Mouse (Mus musculus) liver, adult 2 months (tissue): ENCODE results near the gene Ccdc62. TPM values are rescaled to one million over a fixed set of nuclear protein-coding genes. Genes with fewer than 3 reads are reported as not detected.
A peak's percentile ranks its signal among the peaks of the same experiment; 100 is the strongest.

ENCODE experiments used
- DNase-seq: peaks from one replicate; pipeline ENCODE4 v3.0.0-alpha.2; 2011; ENCODE audit warnings: low read depth, low spot score; ENCODE audit errors: extremely low read depth
- H3K27ac ChIP-seq: fragments of 200-500 bp; replicated peaks from 2 replicates; pipeline ENCODE4 v1.5.1; 2012; ENCODE audit warnings: low read depth, mild to moderate bottlenecking, control low read depth, inconsistent platforms, low read length; ENCODE audit not compliant: insufficient read depth
- H3K27me3 ChIP-seq: fragments of 200-500 bp; 2 replicates; pipeline ENCODE4 v1.6.1; 2012; ENCODE audit warnings: mild to moderate bottlenecking, moderate library complexity, low read length, inconsistent platforms; ENCODE audit not compliant: control insufficient read depth, insufficient read depth
- H3K36me3 ChIP-seq: fragments of 200-500 bp; 2 replicates; pipeline ENCODE4 v1.6.1; 2012; ENCODE audit warnings: low read length, inconsistent platforms; ENCODE audit not compliant: control insufficient read depth, insufficient read depth
- H3K4me1 ChIP-seq: fragments of 200-500 bp; 2 replicates; pipeline ENCODE4 v1.6.1; 2011; ENCODE audit warnings: low read length; ENCODE audit not compliant: control insufficient read depth, insufficient read depth
- H3K4me3 ChIP-seq: fragments of 200-500 bp; 2 replicates; pipeline ENCODE4 v1.5.1; 2011; ENCODE audit warnings: low read depth, mild to moderate bottlenecking, control low read depth, low read length, moderate library complexity; ENCODE audit not compliant: insufficient read depth
- H3K79me2 ChIP-seq: fragments of 200-500 bp; 2 replicates; pipeline ENCODE4 v1.6.1; 2012; ENCODE audit warnings: inconsistent platforms, mild to moderate bottlenecking, low read length, moderate library complexity; ENCODE audit not compliant: control insufficient read depth, insufficient read depth
- H3K9ac ChIP-seq: fragments of 200-500 bp; 2 replicates; pipeline ENCODE4 v1.6.1; 2012; ENCODE audit warnings: low read depth, mild to moderate bottlenecking, control low read depth, inconsistent platforms, low read length
- CTCF ChIP-seq: fragments of 200-500 bp; IDR thresholded peaks from 2 replicates; pipeline ENCODE4 v1.5.1; 2011; ENCODE audit warnings: low read depth, low read length, control low read depth
- POLR2A ChIP-seq: fragments of 200-500 bp; IDR thresholded peaks from 2 replicates; pipeline ENCODE4 v1.6.1; 2011; ENCODE audit warnings: low read length, control low read depth; ENCODE audit not compliant: insufficient read depth; ENCODE audit errors: extremely low read depth
- WGBS: fragments of 180-500 bp; shearing (Covaris S2); methylation state at CpG from one replicate; pipeline ENCODE4 v1.1.7; 2018; 5-methylcytosine and 5-hydroxymethylcytosine counted together
- polyA plus RNA-seq: library from polyadenylated mRNA; depleted of rRNA; stranded (reverse); fragments of >200 nt; gene quantifications from 2 replicates; pipeline ENCODE4 v1.2.3, GENCODE M21; 2012
- total RNA-seq: library from RNA; depleted of rRNA; stranded (reverse); fragments of >200 nt; gene quantifications from 2 replicates; pipeline ENCODE4 v1.2.3, GENCODE M21; 2014

Gene Ccdc62
- total and polyA plus RNA-seq, 2 experiments: 2.1 to 3.2 TPM

- H3K36me3 ChIP-seq: no peaks in the 10 kb centered on the region
- H3K4me3 ChIP-seq: no peak overlapping the region
- H3K27me3 ChIP-seq: no peaks in the 10 kb centered on the region
- 11% methylated on average over 6 of the region's 6 CpGs for whole genome bisulfite sequencing
- DNase-seq: peak; percentile 70
- peaks cover 37% of the 10 kb centered on the region for H3K4me1 ChIP-seq
- peaks cover 8% of the 10 kb centered on the region; the same call in 1 of the 2 replicates for H3K79me2 ChIP-seq
- H3K9ac ChIP-seq: peak overlapping the region; percentile 32
- TF ChIP-seq CTCF: no peak
- no peak for TF ChIP-seq POLR2A
- peak overlapping the region; percentile 71 for H3K27ac ChIP-seq
Measured at GRCm38 (mm10) chr5:123975668-123976180, 45.2 kb downstream of the Ccdc62 start.

- H3K27me3 ChIP-seq: no peaks in the 10 kb centered on the region
- H3K36me3 ChIP-seq: no peaks in the 10 kb centered on the region
- H3K4me3 ChIP-seq: no peak overlapping the region
- peaks cover 15% of the 10 kb centered on the region; the same call in 1 of the 2 replicates for H3K79me2 ChIP-seq
- no peak for TF ChIP-seq POLR2A
- no peak for TF ChIP-seq CTCF
- peak; percentile 92 for DNase-seq
- H3K27ac ChIP-seq: peak overlapping the region; percentile 87
- peak overlapping the region; percentile 59; the same call in 1 of the 2 replicates for H3K9ac ChIP-seq
- H3K4me1 ChIP-seq: peaks cover 37% of the 10 kb centered on the region
- WGBS: 26% methylated on average over 3 of the region's 3 CpGs
Measured at GRCm38 (mm10) chr5:123977231-123977630, 46.8 kb downstream of the Ccdc62 start.

GRCm38 (mm10) chr5:123978131-123978530, 47.7 kb downstream of the Ccdc62 start:
- no peak for DNase-seq
- peak overlapping the region; percentile 16 for H3K27ac ChIP-seq
- no peaks in the 10 kb centered on the region for H3K27me3 ChIP-seq
- peak overlapping the region; percentile 1; the same call in 1 of the 2 replicates for H3K9ac ChIP-seq
- TF ChIP-seq CTCF (no peak), POLR2A (no peak)
- H3K36me3 ChIP-seq: no peaks in the 10 kb centered on the region
- no peak overlapping the region for H3K4me3 ChIP-seq
- WGBS: 60% methylated on average over 5 of the region's 5 CpGs
- peaks cover 21% of the 10 kb centered on the region; the same call in 1 of the 2 replicates for H3K79me2 ChIP-seq
- H3K4me1 ChIP-seq: peaks cover 37% of the 10 kb centered on the region

DNA sequence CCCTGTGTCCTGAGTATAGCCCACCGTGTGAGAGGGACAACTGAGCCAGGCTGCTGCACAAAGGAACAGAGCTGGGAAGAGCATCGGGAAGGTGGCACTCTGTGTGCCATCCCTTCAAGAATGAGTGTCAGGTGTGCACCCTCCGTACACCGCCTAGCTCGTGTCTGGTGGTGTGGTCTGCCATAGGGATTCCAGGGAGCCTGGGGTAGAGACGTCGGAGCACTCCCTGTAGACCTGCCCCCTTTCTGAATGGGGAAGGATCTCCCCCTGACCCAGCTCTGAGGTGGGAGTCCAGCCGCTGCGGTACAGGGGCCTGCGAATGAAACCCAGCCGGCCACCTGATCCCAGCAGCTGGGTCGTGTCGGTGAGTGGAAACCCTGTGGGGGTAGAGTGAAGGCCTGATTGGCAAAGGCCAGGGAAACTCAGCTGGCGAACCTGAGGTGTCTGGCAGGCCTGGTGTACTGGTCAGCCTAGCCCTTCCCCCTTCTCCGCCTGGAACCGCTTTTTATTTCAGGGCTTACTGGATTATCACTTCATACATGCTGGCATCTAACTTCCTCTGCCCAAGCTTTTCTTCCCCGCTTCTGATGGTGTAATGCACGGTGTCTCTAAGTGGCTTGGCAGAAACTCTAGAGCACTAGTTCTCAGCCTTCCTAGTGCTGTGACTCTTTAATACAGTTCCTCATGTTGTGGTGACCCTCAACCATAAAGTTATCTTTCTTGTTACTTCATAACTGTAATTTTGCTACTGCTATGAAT, 48.9 kb downstream of the Ccdc62 start:
- Histone ChIP-seq H3K27ac (no peak overlapping the region; the same call in 1 of the 2 replicates), H3K9ac (no peak overlapping the region), H3K27me3 (no peaks in the 10 kb centered on the region), H3K36me3 (no peaks in the 10 kb centered on the region), H3K79me2 (peaks cover 25% of the 10 kb centered on the region; the same call in 1 of the 2 replicates), H3K4me1 (peaks cover 34% of the 10 kb centered on the region), H3K4me3 (no peak overlapping the region)
- no peak for TF ChIP-seq CTCF
- TF ChIP-seq POLR2A: no peak
- peak; percentile 59 for DNase-seq
- whole genome bisulfite sequencing: 63% methylated on average over 18 of the region's 18 CpGs

DNA sequence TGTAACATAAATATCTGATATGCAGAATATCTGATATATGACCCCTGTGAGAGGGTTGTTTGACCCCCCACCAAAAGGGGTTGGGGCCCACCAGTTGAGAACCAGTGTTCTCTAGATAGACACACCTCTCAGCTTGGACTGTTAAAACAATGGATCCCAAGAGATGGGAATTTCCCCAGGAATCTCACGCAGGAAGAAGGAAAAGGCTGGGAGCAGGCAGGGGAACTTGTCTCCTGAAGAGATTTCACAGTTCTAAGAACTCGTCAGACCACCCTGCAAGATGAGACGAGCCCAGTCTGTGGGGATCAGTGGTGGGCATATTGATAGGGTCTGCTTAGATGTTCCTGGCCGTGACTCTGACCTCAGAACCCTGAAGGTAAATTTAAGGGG, 49.5 kb downstream of the Ccdc62 start:
- 78% methylated on average over 4 of the region's 4 CpGs for WGBS
- H3K27me3 ChIP-seq: no peaks in the 10 kb centered on the region
- TF ChIP-seq POLR2A (no peak), CTCF (no peak)
- no peak overlapping the region for H3K9ac ChIP-seq
- H3K36me3 ChIP-seq: no peaks in the 10 kb centered on the region
- peaks cover 31% of the 10 kb centered on the region for H3K4me1 ChIP-seq
- H3K79me2 ChIP-seq: peaks cover 28% of the 10 kb centered on the region; the same call in 1 of the 2 replicates
- no peak for DNase-seq
- H3K4me3 ChIP-seq: no peak overlapping the region
- H3K27ac ChIP-seq: no peak overlapping the region
